Mouse (Mus musculus) frontal cortex, adult 2 months (tissue): ENCODE data around the gene Kcnh1. TPM values are rescaled to one million over a fixed set of nuclear protein-coding genes. Genes with fewer than 3 reads are reported as not detected.

Experiments used
- DNase-seq, 2 experiments: peaks; one replicate each; pipeline ENCODE4 v3.0.0; 2022; ENCODE audit warnings: low spot score in 1 of 2; ENCODE audit errors: extremely low spot score in 1 of 2
- polyA plus RNA-seq: library from polyadenylated mRNA; depleted of rRNA; stranded (reverse); fragments of >200 nt; gene quantifications from 2 replicates; pipeline ENCODE4 v1.2.3, GENCODE M21; 2012

The Kcnh1 gene
- polyA plus RNA-seq, 1 experiment: 26.1 TPM

DNA sequence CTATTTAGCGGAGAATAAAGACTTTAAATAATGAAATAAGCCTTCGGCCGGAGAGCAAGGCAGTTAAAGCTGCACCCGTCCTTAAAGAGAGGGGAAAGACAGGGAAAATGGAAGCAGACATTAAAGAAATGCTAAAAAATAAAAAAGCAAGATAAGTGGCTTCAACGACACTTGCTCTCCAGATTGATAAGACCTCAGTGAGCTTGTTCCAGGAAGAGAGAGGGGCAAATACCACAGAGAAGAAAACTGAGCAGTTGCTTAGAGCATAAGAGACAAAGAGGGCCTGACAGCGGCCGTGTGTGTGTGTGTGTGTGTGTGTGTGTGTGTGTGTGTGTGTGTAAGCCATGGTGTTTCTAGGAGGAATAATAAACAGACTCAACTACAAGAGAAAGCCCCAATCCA is 123.0 kb downstream of the Kcnh1 start:
- DNase-seq: no peak

DNA sequence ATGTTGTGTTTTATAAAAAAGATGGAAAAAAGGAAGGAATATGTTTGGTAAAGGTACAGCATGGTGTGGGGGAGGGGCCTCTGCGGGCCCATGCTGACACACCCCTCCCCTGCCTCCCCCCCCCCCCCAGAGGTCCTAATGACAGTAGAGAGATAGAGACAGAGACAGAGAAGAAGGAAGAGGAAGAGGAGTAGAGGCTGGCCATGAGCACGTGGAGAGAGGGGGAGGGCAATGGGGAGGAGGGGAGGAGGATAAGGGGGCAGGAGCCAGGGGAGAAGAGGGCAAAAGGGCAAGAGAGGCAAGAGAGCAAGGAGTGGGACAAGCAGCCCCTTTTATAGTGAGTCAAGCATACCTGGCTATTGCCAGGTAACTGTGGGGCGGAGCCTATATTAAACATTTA is 123.5 kb downstream of the Kcnh1 start:
- no peak for DNase-seq

DNA sequence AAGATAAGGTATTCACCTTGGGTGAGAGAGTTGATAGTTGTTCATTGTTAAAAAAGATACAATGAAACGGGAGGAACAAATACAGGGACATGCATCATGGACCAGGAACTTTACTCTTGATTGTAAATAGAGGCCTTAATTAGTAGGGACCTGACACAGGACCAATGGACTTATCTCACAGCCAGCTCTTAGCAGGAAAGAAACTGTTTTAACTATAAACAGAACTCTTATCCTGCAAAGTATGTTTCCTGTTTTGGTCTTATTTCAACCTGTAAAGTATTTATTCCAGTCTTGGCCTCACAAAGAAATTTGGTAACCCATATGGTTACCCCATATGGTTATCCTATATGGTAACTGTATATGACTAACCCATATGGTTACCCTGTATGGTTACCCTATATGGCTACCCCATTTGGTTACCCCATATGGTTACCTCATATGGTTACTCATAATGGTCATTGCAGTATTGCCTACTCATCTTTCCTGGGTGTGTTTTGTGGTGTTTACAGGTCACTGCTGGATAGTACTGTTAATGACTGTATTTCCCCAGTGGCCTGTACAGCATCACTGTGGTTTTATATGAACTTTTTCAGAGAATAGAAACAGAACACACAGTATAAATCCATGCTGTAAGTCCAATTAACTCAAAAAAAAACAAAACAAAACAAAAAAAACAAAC is 125.0 kb downstream of the Kcnh1 start:
- DNase-seq: no peak

DNA sequence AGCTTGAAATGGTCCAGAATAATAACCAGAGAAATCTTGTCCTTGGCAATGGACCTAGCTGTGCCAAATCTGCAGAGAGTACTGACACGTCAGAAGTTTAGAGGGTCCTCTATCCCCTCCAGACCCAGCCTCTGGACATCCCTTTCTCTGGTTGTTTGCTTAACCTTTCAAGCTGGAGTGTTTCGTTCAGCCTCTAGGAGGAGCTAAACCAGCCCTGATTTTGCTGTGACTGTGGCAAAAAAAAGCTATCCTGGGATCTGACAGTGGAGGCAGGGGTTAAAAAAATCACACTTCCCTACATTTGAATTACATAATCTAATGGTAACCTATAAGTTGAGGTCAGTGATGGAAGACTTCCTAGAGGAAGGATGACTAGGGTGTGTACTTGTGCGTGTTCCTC is 133.6 kb downstream of the Kcnh1 start:
- DNase-seq: no peak

DNA sequence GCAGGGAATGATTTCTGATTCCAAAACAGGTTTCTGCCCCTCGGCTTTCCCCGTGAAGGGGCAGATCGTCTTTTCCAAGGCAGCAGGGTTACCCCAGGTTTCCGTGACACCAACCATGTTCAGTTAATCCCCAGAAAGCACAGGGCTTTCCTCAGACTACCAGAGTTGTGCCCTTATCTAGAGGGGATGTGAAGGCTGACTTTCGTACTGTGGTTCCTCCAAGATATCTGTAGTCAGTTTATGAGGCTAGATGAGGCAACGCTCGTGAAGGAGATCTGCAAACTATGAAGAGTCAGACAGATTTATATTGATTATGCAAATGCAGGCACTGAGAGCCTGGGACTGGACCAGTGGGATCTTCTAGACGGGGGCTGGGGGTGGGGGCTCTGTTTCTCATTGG is 136.5 kb downstream of the Kcnh1 start:
- DNase-seq: no peak

DNA sequence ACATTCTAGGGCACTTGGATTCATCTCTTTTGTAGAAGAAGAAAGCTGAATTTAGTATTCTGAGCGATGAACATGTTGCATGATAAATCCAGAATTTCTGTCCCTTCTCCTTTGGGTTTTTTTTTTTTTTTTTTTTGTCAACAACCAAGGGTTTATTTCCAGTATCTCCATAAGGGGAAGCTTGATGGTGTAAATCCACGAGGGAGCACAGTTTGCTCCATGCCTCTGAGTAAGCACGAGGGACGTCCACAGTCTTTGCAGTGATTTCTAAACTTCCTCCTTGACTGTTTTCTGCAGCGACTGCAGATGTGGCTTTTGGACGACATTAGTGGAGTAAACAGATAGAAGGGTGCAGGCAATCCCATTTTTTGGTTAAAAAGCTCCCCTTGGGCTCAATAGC is 140.6 kb downstream of the Kcnh1 start:
- DNase-seq: no peak

DNA sequence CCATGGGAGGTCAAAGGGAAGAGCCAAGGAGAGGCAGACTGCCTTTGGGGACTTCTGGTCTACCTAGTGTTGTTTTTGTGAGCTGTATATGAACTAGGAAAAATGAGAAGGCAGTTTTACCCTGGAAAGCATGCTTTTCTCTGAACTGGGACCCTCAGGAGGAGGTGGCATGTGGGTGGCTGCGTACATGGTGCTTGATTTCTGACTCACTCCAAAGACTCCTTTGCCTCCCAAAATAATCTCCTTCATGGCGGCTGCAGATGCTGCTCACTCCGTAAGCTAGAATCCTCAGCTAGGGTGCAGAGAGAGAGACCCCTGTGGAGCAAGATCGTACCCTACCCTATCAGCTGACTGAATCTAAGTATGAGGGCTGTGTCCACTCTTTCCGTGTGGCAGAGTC is 145.5 kb downstream of the Kcnh1 start:
- DNase-seq: peak; percentile 44 to 74

DNA sequence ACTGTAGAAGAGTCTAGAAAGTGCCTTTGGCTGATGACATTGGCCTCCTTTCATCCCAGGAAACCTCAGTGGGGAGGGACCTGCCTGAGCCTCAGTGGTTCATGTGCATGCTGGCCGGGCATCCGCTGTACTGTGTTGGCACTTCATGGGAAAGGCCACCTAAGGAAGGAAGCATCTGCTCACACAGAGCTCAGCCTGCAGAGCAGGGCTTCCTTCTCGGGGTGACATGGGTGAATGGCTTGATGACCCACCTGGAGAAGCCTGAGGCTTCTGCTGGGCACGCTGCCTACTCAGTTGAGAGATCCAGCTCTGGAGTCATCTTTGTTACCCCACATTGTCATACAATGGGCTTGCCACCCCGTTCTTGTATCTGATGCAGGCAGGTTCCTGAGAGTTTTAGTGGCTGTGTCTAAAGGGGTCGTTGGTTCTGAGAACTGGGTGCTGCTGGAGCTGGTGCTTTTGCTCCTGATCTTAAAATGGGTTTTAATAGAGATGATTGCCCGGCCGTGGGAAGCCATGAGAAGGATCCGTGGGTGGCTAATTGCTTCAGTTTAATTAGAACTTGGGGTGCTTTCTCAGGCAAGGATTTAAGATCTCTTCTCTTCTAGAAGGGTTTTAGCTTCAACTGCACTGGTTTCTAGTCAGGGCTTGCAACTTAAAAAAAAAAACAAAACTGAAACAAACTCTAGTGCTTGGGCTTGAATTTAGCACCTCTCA is 148.9 kb downstream of the Kcnh1 start:
- DNase-seq: no peak

DNA sequence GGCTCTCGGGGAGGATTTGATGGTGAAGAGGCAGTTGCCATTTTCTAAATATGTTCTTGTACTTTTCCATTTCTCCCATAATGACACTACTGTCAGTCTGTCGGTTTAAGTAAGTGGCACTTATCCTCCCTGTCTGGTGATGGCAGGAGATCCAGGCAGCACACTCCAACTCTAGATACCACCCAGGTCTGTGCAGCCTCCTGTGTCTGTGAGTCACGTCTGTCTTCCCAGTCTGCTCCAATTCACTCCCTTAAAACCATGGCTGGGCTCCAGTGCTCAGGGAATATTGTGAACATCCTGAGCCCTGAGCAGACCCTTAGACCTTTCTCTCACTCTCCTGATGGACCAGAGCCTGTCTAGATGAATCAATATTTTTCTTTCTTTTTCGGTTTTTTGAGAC is 151.2 kb downstream of the Kcnh1 start:
- DNase-seq: peak in 1 of 2 experiments; percentile 58

DNA sequence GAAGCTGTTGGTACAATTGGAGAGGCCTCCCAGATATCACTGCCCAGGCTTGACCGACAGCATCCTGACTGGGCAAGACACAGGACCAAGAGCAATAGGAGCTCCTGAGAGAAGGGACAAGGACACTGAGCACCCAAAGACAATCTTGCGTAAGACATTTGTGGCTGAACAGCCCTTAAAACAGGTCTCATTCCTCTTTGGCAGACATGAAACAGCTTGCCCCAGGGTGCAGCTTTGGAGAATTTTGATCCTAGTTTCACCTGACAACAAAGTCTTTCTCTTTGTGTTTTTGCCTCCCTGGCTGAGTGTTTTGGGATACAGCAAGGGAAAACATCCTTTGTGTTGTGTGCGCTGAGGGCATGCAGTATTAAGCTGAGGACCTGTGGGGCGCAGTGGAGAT is 153.4 kb downstream of the Kcnh1 start:
- DNase-seq: no peak

DNA sequence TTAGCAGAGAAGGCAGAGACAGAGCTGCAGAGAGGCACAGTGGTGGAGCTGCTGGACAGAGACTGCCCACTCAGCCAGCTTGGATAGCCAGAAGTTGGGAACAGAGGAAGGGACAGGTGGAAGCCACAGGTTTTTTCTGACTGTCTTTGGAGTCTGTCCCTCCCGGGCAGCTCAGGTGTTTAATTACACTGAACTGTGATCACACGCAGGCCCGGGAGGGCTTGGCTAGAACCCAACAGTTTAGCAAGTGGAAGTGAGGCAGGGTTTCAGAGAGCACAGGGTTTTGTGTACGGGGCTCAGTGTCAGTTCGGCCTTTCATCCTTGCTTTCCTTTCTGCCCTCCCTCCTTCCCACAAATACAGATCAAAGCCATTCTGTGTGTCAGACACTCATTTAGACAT is 156.8 kb downstream of the Kcnh1 start:
- no peak for DNase-seq

DNA sequence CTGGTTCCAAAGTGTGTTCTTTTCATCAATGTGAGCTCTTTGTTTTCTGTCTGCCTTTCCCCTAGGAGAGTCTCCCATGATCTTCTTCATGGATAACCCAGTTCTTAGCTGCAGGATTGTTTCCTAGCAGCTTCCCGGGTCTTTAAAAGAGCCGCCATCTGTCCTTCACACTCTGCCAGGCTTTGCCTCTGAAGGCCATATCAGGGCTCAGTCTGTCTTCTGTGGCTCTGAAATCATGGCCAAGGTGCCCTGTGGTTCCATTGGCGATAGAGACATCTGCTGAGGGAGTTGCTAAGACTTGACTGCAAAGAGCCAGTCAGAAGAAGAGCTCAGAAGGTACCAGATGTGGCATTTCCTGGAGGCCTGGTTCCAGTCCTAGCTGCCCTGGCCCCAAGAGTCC is 165.7 kb downstream of the Kcnh1 start:
- no peak for DNase-seq

DNA sequence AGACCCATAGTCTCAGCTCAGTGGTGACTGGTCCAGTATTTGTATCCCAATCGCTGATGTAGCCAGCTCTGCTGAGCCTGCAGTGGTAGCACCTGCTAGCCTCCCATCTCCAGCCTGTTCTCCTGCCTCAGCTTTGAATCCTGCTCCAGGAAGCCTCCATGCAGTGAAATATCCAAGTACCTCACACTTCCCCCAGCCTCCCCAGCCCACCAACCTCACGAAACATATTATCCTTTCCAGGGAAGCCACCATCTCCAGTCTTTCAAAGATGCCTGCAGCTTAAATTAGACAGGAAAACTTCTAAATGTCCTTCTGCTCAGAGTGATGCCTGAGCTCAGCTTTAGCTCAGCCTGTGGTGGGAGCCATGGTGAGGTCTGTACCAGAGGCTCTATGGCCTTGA is 168.6 kb downstream of the Kcnh1 start:
- peak; percentile 41 to 60 for DNase-seq

DNA sequence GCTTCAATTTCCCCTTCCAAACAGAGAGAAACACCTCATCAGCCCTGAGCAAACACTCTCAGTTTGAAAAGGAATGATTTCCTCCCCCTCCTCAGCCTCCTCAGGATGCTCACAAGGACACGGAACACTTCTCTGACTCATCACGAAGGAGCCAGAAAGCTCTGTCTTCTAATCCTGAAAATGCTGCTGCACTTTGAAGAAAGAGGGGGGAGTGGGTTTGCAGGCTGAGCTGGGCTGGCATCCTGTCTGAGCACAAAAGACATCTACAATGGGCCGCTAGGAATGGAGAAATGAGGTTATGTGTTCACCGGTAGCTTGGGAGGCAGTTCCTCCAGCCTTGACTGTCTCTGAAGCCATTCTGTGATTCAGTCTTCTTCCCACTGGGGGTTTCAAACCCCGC is 177.8 kb downstream of the Kcnh1 start:
- DNase-seq: peak; percentile 63 to 82

DNA sequence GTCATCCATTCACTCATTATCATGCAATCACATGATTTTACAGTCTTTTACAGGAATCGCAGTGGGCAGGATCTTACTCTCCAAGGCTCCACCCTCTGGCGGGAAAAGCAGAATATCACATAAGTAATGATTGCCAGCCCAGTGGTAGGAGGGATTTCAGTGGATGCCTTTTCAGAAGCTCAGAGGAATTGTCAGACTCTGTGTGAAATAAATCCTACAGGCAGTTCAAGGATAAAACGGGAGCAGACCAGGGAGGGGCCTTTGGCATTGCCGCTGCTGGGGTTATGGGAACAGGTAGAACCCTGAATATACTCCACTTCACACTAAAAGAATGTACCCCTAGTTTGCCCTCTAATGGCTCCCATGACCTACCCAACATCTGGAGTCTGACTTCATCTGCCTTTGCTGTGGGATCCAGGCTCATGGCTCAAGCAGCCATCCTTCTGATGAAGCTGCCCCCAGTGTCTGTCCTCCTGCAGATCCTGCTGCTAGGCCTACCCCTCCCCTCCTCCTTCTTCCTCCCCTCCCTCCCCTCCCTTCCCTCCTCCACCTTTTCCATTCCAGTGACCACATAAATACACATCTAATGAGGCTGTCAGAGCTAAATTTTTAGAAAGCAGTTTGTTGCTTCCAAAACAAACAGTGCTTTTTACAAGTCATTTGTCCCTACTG is 181.5 kb downstream of the Kcnh1 start:
- no peak for DNase-seq

DNA sequence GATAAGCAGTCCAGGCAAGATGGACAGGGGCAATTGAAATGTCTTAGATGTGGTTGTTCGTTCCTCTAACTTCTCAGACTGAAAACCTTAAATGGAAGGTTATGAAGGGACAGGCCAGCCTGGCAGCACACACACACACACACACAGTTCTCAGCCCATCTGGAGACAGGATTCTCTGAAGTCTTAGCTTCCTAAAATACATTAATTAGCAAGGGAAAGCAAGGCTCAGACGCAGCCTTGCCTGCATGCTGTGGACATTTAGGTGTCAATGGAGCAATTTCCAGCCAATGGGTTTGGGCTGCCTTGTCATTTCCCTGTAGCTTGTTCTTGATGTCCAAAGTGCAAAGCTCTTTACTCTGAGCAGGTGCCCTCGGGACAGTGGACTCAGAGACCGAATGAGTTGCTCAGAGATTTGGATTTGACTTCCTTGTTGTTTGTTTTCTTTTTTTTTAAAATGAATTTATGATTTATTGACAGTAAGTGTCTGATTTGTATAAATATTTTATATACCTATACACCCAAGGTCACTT is 188.0 kb downstream of the Kcnh1 start:
- DNase-seq: no peak

DNA sequence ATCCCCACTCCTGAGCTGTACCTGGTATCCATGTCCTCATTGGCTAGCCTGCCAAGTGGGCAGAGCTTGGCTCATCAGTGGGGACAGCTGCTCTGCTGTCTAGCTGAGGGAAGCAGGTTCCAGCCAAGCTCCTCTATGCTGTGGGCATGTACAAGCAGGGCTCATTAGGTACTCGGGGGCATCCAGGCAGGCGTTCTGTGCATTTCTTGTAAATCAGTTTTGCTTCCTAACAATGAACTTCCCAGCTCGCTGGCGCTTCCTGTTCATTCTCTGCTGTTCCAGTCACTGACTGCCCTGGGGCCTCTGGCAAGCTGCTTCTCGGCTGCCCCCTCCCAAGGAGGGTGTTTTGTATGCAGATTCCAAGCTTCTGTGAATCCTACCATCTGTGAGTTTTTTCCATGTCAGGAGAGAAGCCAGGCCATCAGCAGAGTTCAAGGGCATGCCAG is 190.0 kb downstream of the Kcnh1 start:
- DNase-seq: no peak

DNA sequence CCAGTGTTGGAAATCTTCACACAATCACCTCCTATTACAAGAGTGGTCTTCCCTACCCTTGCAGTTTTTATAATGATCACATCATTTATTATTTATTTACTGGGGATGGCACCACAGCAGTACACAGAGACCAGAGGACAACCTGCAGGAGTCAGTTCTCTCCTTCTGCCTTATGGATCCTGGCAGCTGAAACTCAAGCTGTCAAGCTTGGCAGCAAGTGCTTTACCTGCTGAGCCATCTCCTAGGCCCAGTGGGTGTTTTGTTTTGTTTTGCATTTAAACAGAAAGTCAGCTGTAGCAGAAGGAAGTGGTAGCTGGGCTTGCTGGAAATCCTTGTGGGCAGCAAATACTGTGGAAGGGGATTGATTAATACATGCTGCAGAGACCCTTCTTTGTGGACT is 197.1 kb downstream of the Kcnh1 start:
- DNase-seq: no peak

DNA sequence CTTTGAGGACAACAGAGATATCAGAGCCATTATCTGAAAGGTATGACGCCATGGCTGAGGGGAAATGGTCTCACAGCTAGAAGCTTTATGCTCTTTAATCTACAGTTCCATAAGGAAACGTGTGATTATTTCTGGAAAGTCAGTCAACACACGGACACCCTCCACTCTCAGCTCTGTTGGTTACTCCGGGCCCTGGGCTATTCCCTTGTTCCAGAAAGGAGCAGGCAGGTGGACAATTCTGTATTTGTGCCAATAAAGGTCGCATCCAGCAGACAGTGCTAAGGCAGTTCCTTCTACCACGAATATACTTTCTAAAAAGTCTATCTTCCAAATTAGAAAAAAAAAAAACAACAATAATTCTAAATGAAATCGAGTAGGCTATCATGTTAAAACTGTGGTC is 200.5 kb downstream of the Kcnh1 start:
- DNase-seq: no peak

DNA sequence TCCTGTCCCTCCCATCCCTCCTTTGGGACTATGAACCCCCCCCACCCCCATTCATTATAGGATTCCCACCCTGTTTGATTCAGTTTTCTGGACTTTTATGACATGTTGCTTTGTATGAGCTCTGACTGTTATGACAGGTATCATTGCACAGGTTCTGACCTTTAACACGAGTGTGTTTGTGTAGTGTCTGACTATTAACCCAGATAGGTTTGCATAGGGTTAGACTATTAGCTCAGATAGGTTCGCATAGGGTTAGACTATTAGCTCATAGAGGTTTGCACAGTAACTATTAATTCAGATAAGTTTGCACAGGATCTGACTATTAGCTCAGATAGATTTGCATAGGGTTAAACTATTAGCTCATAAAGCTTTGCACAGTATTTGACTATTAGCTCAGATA is 201.7 kb downstream of the Kcnh1 start:
- no peak for DNase-seq

DNA sequence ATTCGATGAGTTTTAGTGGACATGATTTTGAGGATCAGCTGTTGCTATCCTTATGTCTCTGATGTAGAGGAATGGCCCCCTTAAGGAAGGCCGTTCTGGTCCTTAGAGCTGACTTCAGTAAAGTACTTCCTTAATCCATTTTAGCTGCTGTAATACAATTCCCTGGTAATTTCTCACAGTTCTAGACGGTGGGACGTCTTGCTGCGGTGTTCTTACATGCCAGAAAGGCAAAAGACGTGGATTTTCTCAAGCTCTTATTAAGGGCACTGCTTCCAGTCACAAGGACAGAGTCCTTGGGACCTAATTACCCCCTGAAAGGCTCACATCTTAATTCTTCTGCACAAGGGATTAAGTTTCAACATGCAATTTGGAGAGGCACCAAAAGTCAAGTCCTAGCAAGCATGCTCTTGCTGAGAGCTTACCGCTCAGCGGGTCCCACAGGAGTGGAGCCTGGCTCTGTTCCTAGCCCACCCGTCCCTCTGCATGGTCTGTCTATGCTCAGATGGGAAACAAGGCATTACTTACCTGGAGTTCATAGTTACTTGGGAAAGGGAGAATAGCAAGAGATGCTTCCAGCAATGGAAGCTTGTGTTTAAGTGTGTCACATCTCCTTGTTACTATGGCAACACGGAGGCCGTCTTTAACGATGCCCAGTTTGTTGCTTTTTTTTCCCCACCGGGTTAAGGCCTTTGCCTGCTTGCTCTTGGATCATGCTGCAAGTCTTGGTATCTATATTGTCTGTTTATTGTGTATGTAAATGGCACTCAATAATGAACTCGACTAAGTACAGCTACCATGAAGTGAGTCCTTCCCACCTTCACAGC is 209.3 kb downstream of the Kcnh1 start:
- no peak for DNase-seq
